15 mouse cellular contexts compared by ENCODE assay signal in genomic region chr7:101490952-101491351, GRCm38 (mm10).
"Had no signal": no experiment of that assay in that cellular context is flagged by ENCODE, and none has a peak within 500 bp of the region (broad histone marks: within the 10 kb centered on the region; RNA-seq: fewer than 3 reads in every experiment).

No protein-coding gene starts in this region.

- H3K9me3 ChIP-seq: intestine, embryonic 15.5 days; limb, embryonic 15.5 days; liver, embryonic 13.5 days; midbrain, embryonic 12.5 days; neural tube, embryonic 13.5 days had no signal

- H3K4me3 ChIP-seq: intestine, embryonic 15.5 days; limb, embryonic 15.5 days; liver, embryonic 13.5 days; midbrain, embryonic 12.5 days; neural tube, embryonic 13.5 days had no signal

- H3K4me2 ChIP-seq: intestine, embryonic 15.5 days; limb, embryonic 15.5 days; liver, embryonic 13.5 days; midbrain, embryonic 12.5 days; neural tube, embryonic 13.5 days had no signal

- H3K36me3 ChIP-seq: intestine, embryonic 15.5 days; limb, embryonic 15.5 days; liver, embryonic 13.5 days; midbrain, embryonic 12.5 days; neural tube, embryonic 13.5 days had no signal

- DNase-seq: layer of hippocampus, adult 9-11 months; layer of hippocampus, postnatal 36 days; liver, embryonic 13.5 days; lung, adult 2 months; lung, postnatal 14 days; retina, postnatal 1 day; right cerebral cortex, postnatal 4 days; spleen, adult 18-20 months; thymus, adult 18-20 months; thymus, postnatal 14 days had no signal

- H3K27me3 ChIP-seq: intestine, embryonic 15.5 days; limb, embryonic 15.5 days; liver, embryonic 13.5 days; neural tube, embryonic 13.5 days had no signal

- ATAC-seq: intestine, embryonic 15.5 days; midbrain, embryonic 16.5 days had no signal

- H3K27ac ChIP-seq: intestine, embryonic 15.5 days; limb, embryonic 15.5 days; liver, embryonic 13.5 days; midbrain, embryonic 12.5 days; neural tube, embryonic 13.5 days had no signal

- H3K9ac ChIP-seq: intestine, embryonic 15.5 days; limb, embryonic 15.5 days; liver, embryonic 13.5 days; midbrain, embryonic 12.5 days; neural tube, embryonic 13.5 days had no signal

- H3K4me1 ChIP-seq: intestine, embryonic 15.5 days; limb, embryonic 15.5 days; liver, embryonic 13.5 days; midbrain, embryonic 12.5 days; neural tube, embryonic 13.5 days had no signal
